Mouse (Mus musculus): ENCODE results near the gene Pde5a. TPM values are rescaled to one million over a fixed set of nuclear protein-coding genes. Genes with fewer than 3 reads are reported as not detected.

The Pde5a gene
- polyA plus RNA-seq, 1 experiment from 2014 or later = 4.5 TPM

GRCm38 (mm10) chr3:122855149-122855548, 126.4 kb downstream of the Pde5a start:
- Histone ChIP-seq H3K27me3 (ENCODE audit: control insufficient read depth, insufficient read depth, low read length) (no peaks in the 10 kb centered on the region), H3K36me3 (ENCODE audit: control insufficient read depth, insufficient read depth, low read length) (no peaks in the 10 kb centered on the region), H3K4me1 (ENCODE audit: control insufficient read depth, insufficient read depth, low read length) (no peaks in the 10 kb centered on the region), H3K4me3 (ENCODE audit: low read depth, low read length) (no peak overlapping the region), H3K27ac (ENCODE audit: low read depth, low read length) (no peak overlapping the region), H3K4me2 (no peak overlapping the region), H3K9ac (ENCODE audit: low read depth, low read length) (no peak overlapping the region), H3K9me3 (replicated peaks; ENCODE audit: control insufficient read depth, low read length) (no peaks in the 10 kb centered on the region)
- 49% methylated on average over 11 of the region's 11 CpGs for WGBS (ENCODE audit: insufficient replicate concordance)
- ATAC-seq (replicated peaks; ENCODE audit: insufficient number of reproducible peaks, low FRiP score, low TSS enrichment) = no peak

DNA sequence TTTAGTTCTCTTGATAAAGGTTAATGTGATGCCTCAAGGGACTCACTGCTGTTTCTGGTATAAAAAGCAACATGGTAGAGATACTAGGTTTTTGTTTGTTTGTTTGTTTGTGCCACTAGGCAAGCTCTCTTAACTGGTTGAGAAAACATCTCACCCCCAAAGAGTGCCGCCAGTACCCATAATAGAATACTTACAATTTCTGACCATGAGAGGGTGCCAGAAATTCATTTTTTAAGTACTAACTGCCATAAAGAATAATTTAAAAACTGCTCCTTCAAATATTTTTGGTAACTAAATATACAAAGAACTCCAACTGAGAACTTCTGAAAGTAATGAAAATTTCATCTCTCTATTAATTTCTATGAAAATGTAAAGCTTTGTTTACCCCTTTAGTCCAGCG, 131.1 kb downstream of the Pde5a start:
- 73% methylated on average over 2 of the region's 2 CpGs for WGBS (ENCODE audit: insufficient replicate concordance)
- no peaks in the 10 kb centered on the region for H3K36me3 ChIP-seq (ENCODE audit: control insufficient read depth, insufficient read depth, low read length)
- no peaks in the 10 kb centered on the region for H3K9me3 ChIP-seq (replicated peaks; ENCODE audit: control insufficient read depth, low read length)
- no peaks in the 10 kb centered on the region for H3K27me3 ChIP-seq (ENCODE audit: control insufficient read depth, insufficient read depth, low read length)
- no peak overlapping the region for H3K9ac ChIP-seq (ENCODE audit: low read depth, low read length)
- H3K27ac ChIP-seq (ENCODE audit: low read depth, low read length) = no peak overlapping the region
- no peaks in the 10 kb centered on the region for H3K4me1 ChIP-seq (ENCODE audit: control insufficient read depth, insufficient read depth, low read length)
- ATAC-seq (replicated peaks; ENCODE audit: insufficient number of reproducible peaks, low FRiP score, low TSS enrichment) = no peak
- H3K4me3 ChIP-seq (ENCODE audit: low read depth, low read length) = no peak overlapping the region
- H3K4me2 ChIP-seq = no peak overlapping the region

DNA sequence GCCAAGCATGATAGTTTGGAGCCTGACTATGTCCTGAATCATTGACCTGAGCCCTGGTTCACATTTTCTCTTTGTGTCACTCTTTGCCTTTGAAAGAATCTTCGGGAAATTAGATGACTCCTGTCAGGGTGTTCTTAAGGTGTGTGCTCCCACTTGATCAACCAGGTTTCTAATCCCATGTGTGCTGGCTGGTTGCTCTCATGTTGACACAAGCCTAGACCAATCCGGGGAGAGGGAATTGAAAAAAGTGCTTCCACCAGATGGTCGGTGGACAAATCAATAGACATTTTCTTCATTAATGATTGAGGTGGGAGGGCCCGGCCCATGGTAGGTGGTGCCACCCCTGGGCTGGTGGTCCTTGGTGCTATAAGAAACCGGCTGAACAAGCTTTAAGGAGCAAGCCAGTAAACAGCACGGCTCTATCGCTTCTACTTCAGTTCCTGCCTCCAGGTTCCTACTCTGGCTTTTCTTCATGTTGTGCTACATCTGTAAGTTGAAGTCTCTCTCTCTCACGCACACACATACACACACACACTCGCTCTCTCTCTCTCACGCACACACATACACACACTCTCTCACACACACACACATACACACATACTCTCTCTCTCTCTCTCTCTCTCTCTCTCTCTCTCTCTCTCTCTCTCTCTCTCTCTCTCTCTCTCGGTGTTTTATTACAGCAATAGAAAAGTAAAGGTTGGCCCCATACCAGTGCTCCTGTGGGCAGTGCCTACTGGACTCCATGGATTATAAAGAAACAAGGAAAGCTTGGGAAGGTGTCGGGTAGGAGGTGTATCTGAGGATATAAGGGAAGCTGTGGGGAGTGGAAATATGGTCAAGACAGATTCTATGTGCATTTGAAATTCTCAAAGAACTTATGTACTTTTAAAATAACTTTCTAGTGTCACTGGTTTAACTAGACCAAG, 132.1 kb downstream of the Pde5a start:
- WGBS (ENCODE audit: insufficient replicate concordance) = 82% methylated on average over 12 of the region's 12 CpGs
- no peaks in the 10 kb centered on the region for H3K27me3 ChIP-seq (ENCODE audit: control insufficient read depth, insufficient read depth, low read length)
- H3K9me3 ChIP-seq (replicated peaks; ENCODE audit: control insufficient read depth, low read length) = no peaks in the 10 kb centered on the region
- no peak for ATAC-seq (replicated peaks; ENCODE audit: insufficient number of reproducible peaks, low FRiP score, low TSS enrichment)
- H3K4me3 ChIP-seq (ENCODE audit: low read depth, low read length) = no peak overlapping the region
- H3K36me3 ChIP-seq (ENCODE audit: control insufficient read depth, insufficient read depth, low read length) = no peaks in the 10 kb centered on the region
- H3K27ac ChIP-seq (ENCODE audit: low read depth, low read length) = no peak overlapping the region
- H3K4me2 ChIP-seq = no peak overlapping the region
- no peak overlapping the region for H3K9ac ChIP-seq (ENCODE audit: low read depth, low read length)
- H3K4me1 ChIP-seq (ENCODE audit: control insufficient read depth, insufficient read depth, low read length) = no peaks in the 10 kb centered on the region

DNA sequence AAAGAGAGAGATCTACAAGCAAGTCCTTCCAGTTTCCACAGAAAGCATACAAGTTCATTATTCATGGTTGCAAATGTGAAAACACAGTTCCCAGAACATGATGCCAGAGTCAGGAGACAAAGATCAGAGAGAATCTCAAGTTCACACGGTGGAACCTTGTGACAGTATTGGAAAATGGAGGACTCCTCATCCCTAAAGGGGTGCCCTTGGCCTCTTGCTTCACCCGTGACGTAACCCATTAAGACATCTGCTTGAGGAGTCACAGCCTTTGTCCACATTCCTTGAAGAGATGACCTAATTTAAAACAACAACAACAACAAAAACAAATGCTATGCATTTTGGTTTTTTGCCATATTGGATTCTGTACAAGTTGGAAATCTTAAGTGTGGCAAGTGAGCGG, 136.3 kb downstream of the Pde5a start:
- Histone ChIP-seq H3K4me1 (ENCODE audit: control insufficient read depth, insufficient read depth, low read length) (no peaks in the 10 kb centered on the region), H3K36me3 (ENCODE audit: control insufficient read depth, insufficient read depth, low read length) (no peaks in the 10 kb centered on the region), H3K9me3 (replicated peaks; ENCODE audit: control insufficient read depth, low read length) (no peaks in the 10 kb centered on the region), H3K27me3 (ENCODE audit: control insufficient read depth, insufficient read depth, low read length) (no peaks in the 10 kb centered on the region), H3K27ac (ENCODE audit: low read depth, low read length) (no peak overlapping the region), H3K4me3 (ENCODE audit: low read depth, low read length) (no peak overlapping the region), H3K4me2 (no peak overlapping the region), H3K9ac (ENCODE audit: low read depth, low read length) (no peak overlapping the region)
- 81% methylated on average over 4 of the region's 4 CpGs for WGBS (ENCODE audit: insufficient replicate concordance)
- ATAC-seq (replicated peaks; ENCODE audit: insufficient number of reproducible peaks, low FRiP score, low TSS enrichment) = no peak

DNA sequence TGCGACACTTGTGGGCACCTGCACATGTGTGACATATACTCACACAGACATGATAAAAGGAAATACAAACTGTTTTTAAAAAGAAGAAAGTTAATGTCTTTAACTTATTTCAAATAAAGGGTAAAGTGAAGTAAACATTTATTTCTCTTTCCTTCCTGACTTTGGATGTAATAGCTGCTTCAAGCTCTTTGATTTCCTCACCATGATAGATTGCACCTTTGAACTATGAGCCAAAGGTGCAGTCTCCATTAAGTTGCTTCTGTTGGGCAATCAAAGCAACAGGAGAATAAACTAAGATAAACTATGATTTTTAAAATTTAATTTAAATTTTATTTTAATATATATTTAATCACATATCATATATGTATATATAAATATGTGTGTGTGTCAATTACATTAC, 139.5 kb downstream of the Pde5a start:
- H3K27me3 ChIP-seq (ENCODE audit: control insufficient read depth, insufficient read depth, low read length) = no peaks in the 10 kb centered on the region
- WGBS (ENCODE audit: insufficient replicate concordance) = 89% methylated on average over 1 of the region's 1 CpGs
- ATAC-seq (replicated peaks; ENCODE audit: insufficient number of reproducible peaks, low FRiP score, low TSS enrichment) = no peak
- no peaks in the 10 kb centered on the region for H3K9me3 ChIP-seq (replicated peaks; ENCODE audit: control insufficient read depth, low read length)
- H3K4me3 ChIP-seq (ENCODE audit: low read depth, low read length) = no peak overlapping the region
- H3K36me3 ChIP-seq (ENCODE audit: control insufficient read depth, insufficient read depth, low read length) = no peaks in the 10 kb centered on the region
- H3K4me2 ChIP-seq = no peak overlapping the region
- H3K27ac ChIP-seq (ENCODE audit: low read depth, low read length) = no peak overlapping the region
- no peaks in the 10 kb centered on the region for H3K4me1 ChIP-seq (ENCODE audit: control insufficient read depth, insufficient read depth, low read length)
- no peak overlapping the region for H3K9ac ChIP-seq (ENCODE audit: low read depth, low read length)

GRCm38 (mm10) chr3:122871596-122871995, 142.8 kb downstream of the Pde5a start:
- WGBS (ENCODE audit: insufficient replicate concordance) = 81% methylated on average over 1 of the region's 1 CpGs
- Histone ChIP-seq H3K27ac (ENCODE audit: low read depth, low read length) (no peak overlapping the region), H3K4me1 (ENCODE audit: control insufficient read depth, insufficient read depth, low read length) (no peaks in the 10 kb centered on the region), H3K27me3 (ENCODE audit: control insufficient read depth, insufficient read depth, low read length) (no peaks in the 10 kb centered on the region), H3K4me2 (no peak overlapping the region), H3K36me3 (ENCODE audit: control insufficient read depth, insufficient read depth, low read length) (no peaks in the 10 kb centered on the region), H3K9ac (ENCODE audit: low read depth, low read length) (no peak overlapping the region), H3K9me3 (replicated peaks; ENCODE audit: control insufficient read depth, low read length) (no peaks in the 10 kb centered on the region), H3K4me3 (ENCODE audit: low read depth, low read length) (no peak overlapping the region)
- ATAC-seq (replicated peaks; ENCODE audit: insufficient number of reproducible peaks, low FRiP score, low TSS enrichment) = no peak

GRCm38 (mm10) chr3:122876870-122877269, 148.1 kb downstream of the Pde5a start:
- H3K9ac ChIP-seq (ENCODE audit: low read depth, low read length) = no peak overlapping the region
- no peak overlapping the region for H3K4me2 ChIP-seq
- H3K9me3 ChIP-seq (replicated peaks; ENCODE audit: control insufficient read depth, low read length) = no peaks in the 10 kb centered on the region
- 83% methylated on average over 2 of the region's 2 CpGs for WGBS (ENCODE audit: insufficient replicate concordance)
- no peak overlapping the region for H3K4me3 ChIP-seq (ENCODE audit: low read depth, low read length)
- no peaks in the 10 kb centered on the region for H3K36me3 ChIP-seq (ENCODE audit: control insufficient read depth, insufficient read depth, low read length)
- H3K27me3 ChIP-seq (ENCODE audit: control insufficient read depth, insufficient read depth, low read length) = no peaks in the 10 kb centered on the region
- no peaks in the 10 kb centered on the region for H3K4me1 ChIP-seq (ENCODE audit: control insufficient read depth, insufficient read depth, low read length)
- no peak for ATAC-seq (replicated peaks; ENCODE audit: insufficient number of reproducible peaks, low FRiP score, low TSS enrichment)
- no peak overlapping the region for H3K27ac ChIP-seq (ENCODE audit: low read depth, low read length)

- Histone ChIP-seq H3K4me3 (ENCODE audit: low read depth, low read length) (no peak overlapping the region), H3K9ac (ENCODE audit: low read depth, low read length) (no peak overlapping the region), H3K4me1 (ENCODE audit: control insufficient read depth, insufficient read depth, low read length) (no peaks in the 10 kb centered on the region), H3K36me3 (ENCODE audit: control insufficient read depth, insufficient read depth, low read length) (no peaks in the 10 kb centered on the region), H3K4me2 (no peak overlapping the region), H3K27me3 (ENCODE audit: control insufficient read depth, insufficient read depth, low read length) (no peaks in the 10 kb centered on the region), H3K9me3 (replicated peaks; ENCODE audit: control insufficient read depth, low read length) (no peaks in the 10 kb centered on the region), H3K27ac (ENCODE audit: low read depth, low read length) (no peak overlapping the region)
- ATAC-seq (replicated peaks; ENCODE audit: insufficient number of reproducible peaks, low FRiP score, low TSS enrichment) = no peak
- WGBS (ENCODE audit: insufficient replicate concordance) = 78% methylated on average over 3 of the region's 3 CpGs
These were observed 148.8 kb downstream of the Pde5a start for GRCm38 (mm10) chr3:122877543-122877942.
